ENCODE assay signal across 28 mouse cellular contexts in the genomic region with DNA sequence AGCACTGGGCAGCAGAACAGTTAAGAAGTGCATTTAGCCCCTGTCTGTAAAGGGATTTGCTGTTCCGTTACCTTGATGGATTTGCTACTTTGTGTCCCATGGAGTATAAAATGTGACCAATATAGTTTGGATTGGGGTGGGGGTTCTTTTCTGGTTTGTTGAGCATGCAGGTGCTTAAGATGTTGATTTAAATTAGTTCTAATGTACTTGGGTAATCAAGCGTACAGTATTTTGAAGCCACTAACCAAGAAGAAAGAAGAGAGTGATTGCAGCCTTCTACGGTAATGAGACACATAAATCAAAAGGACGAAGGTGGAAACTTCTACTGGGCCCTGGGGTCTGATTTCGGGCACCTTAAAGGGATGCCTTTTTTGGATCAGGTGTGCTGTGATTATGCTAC.
A peak's percentile ranks its signal among the peaks of the same experiment; 100 is the strongest.
DNase-seq lines count a peak whose midpoint lies in the region; ATAC-seq lines count a peak whose summit lies in the region.
"Had no signal": no experiment of that assay in that cellular context is flagged by ENCODE, and none has a peak within 500 bp of the region (broad histone marks: within the 10 kb centered on the region; RNA-seq: fewer than 3 reads in every experiment).

No protein-coding gene starts in this region.

- no peak overlapping the region for H3K9ac ChIP-seq in forebrain, embryonic 16.5 days (replicated peaks; ENCODE audit: low read depth, low read length)
- H3K9ac ChIP-seq in forebrain, embryonic 11.5 days (ENCODE audit: low read length), result no peak overlapping the region
- H3K9ac ChIP-seq in kidney, embryonic 15.5 days, result no peak overlapping the region
- no peak overlapping the region for H3K9ac ChIP-seq in hindbrain, embryonic 15.5 days
- no peak overlapping the region for H3K9ac ChIP-seq in stomach, embryonic 14.5 days (replicated peaks; ENCODE audit: low read depth, low read length)
- H3K9ac ChIP-seq: intestine, embryonic 15.5 days; limb, embryonic 12.5 days; liver, postnatal 0 days had no signal

- no peak for DNase-seq in forebrain, embryonic 11.5 days (ENCODE audit: low spot score)
- DNase-seq in kidney, adult 8-10 months, result no peak
- no peak for DNase-seq in cerebellum, postnatal 4 days (ENCODE audit: low spot score in 2 of 2)
- DNase-seq: adrenal gland, postnatal 36 days; cerebellum, adult 11 months; cerebellum, adult 9-11 months; gastrocnemius, adult 2 months; heart, postnatal 4 days; kidney, postnatal 25 days; liver, postnatal 0 days; right cerebral cortex, postnatal 14 days; thymus, postnatal 36 days had no signal

- no peaks in the 10 kb centered on the region for H3K9me3 ChIP-seq in forebrain, embryonic 16.5 days (ENCODE audit: control insufficient read depth, low read length)
- no peaks in the 10 kb centered on the region for H3K9me3 ChIP-seq in forebrain, embryonic 11.5 days (ENCODE audit: control insufficient read depth, low read length)
- no peaks in the 10 kb centered on the region for H3K9me3 ChIP-seq in kidney, embryonic 15.5 days (replicated peaks)
- H3K9me3 ChIP-seq in hindbrain, embryonic 15.5 days, result no peaks in the 10 kb centered on the region
- H3K9me3 ChIP-seq in stomach, embryonic 14.5 days (ENCODE audit: control insufficient read depth, low read depth, low read length), result no peaks in the 10 kb centered on the region
- H3K9me3 ChIP-seq: embryonic facial prominence, embryonic 10.5 days; heart, embryonic 10.5 days; intestine, embryonic 15.5 days; limb, embryonic 12.5 days; midbrain, embryonic 10.5 days had no signal

- H3K4me3 ChIP-seq in forebrain, embryonic 16.5 days (replicated peaks; ENCODE audit: low read length), result no peak overlapping the region
- H3K4me3 ChIP-seq in forebrain, embryonic 11.5 days (ENCODE audit: low read depth, low read length), result no peak overlapping the region
- no peak overlapping the region for H3K4me3 ChIP-seq in kidney, embryonic 15.5 days (replicated peaks)
- H3K4me3 ChIP-seq in hindbrain, embryonic 15.5 days, result no peak overlapping the region
- H3K4me3 ChIP-seq in stomach, embryonic 14.5 days (ENCODE audit: low read depth, low read length), result no peak overlapping the region
- H3K4me3 ChIP-seq: embryonic facial prominence, embryonic 10.5 days; gastrocnemius, adult 2 months; heart, embryonic 10.5 days; intestine, embryonic 15.5 days; layer of hippocampus, adult 2 months; limb, embryonic 12.5 days; midbrain, embryonic 10.5 days; myocyte had no signal

- H3K27ac ChIP-seq in forebrain, embryonic 16.5 days (ENCODE audit: low read length), result no peak overlapping the region
- no peak overlapping the region for H3K27ac ChIP-seq in forebrain, embryonic 11.5 days (ENCODE audit: low read depth, low read length)
- H3K27ac ChIP-seq in kidney, embryonic 15.5 days, result peak overlapping the region; percentile 67
- H3K27ac ChIP-seq in hindbrain, embryonic 15.5 days (replicated peaks), result no peak overlapping the region
- H3K27ac ChIP-seq in stomach, embryonic 14.5 days (ENCODE audit: low read length), result peak overlapping the region; percentile 21; the same call in 1 of the 2 replicates
- H3K27ac ChIP-seq: embryonic facial prominence, embryonic 10.5 days; gastrocnemius, adult 2 months; heart, embryonic 10.5 days; intestine, embryonic 15.5 days; layer of hippocampus, adult 2 months; limb, embryonic 12.5 days; macrophage; midbrain, embryonic 10.5 days had no signal

- peaks cover 3% of the 10 kb centered on the region; the same call in 1 of the 2 replicates for H3K4me1 ChIP-seq in forebrain, embryonic 16.5 days (replicated peaks; ENCODE audit: control insufficient read depth, insufficient read depth, low read length)
- H3K4me1 ChIP-seq in forebrain, embryonic 11.5 days (replicated peaks; ENCODE audit: control insufficient read depth, insufficient read depth, low read length), result no peaks in the 10 kb centered on the region
- H3K4me1 ChIP-seq in kidney, embryonic 15.5 days, result peaks cover 41% of the 10 kb centered on the region
- H3K4me1 ChIP-seq in hindbrain, embryonic 15.5 days (replicated peaks), result no peaks in the 10 kb centered on the region
- H3K4me1 ChIP-seq in stomach, embryonic 14.5 days (ENCODE audit: control insufficient read depth, insufficient read depth, low read length), result 0 out of 2 replicates have a peak, but pooled peaks cover 3% of the 10 kb centered on the region
- H3K4me1 ChIP-seq: heart, embryonic 10.5 days; intestine, embryonic 15.5 days; midbrain, embryonic 10.5 days had no signal

- 22% methylated on average over 5 of the region's 5 CpGs for WGBS in forebrain, embryonic 16.5 days
- 33% methylated on average over 5 of the region's 5 CpGs for WGBS in forebrain, embryonic 11.5 days
- 27% methylated on average over 5 of the region's 5 CpGs for WGBS in kidney, embryonic 15.5 days
- 37% methylated on average over 5 of the region's 5 CpGs for WGBS in hindbrain, embryonic 15.5 days
- 60% methylated on average over 5 of the region's 5 CpGs for WGBS in stomach, embryonic 14.5 days

- H3K27me3 ChIP-seq in forebrain, embryonic 16.5 days (replicated peaks; ENCODE audit: control insufficient read depth, insufficient read depth, low read length), result no peaks in the 10 kb centered on the region
- H3K27me3 ChIP-seq in forebrain, embryonic 11.5 days (ENCODE audit: control insufficient read depth, insufficient read depth, low read length), result no peaks in the 10 kb centered on the region
- H3K27me3 ChIP-seq in kidney, embryonic 15.5 days, result no peaks in the 10 kb centered on the region
- H3K27me3 ChIP-seq in hindbrain, embryonic 15.5 days, result no peaks in the 10 kb centered on the region
- no peaks in the 10 kb centered on the region for H3K27me3 ChIP-seq in stomach, embryonic 14.5 days (ENCODE audit: control insufficient read depth, insufficient read depth, low read length)
- H3K27me3 ChIP-seq: intestine, embryonic 15.5 days; limb, embryonic 12.5 days had no signal

- no peaks in the 10 kb centered on the region for H3K36me3 ChIP-seq in forebrain, embryonic 16.5 days (ENCODE audit: control insufficient read depth, insufficient read depth)
- H3K36me3 ChIP-seq in forebrain, embryonic 11.5 days (ENCODE audit: control insufficient read depth, insufficient read depth, low read length), result no peaks in the 10 kb centered on the region
- H3K36me3 ChIP-seq in kidney, embryonic 15.5 days, result no peaks in the 10 kb centered on the region
- no peaks in the 10 kb centered on the region for H3K36me3 ChIP-seq in hindbrain, embryonic 15.5 days
- H3K36me3 ChIP-seq in stomach, embryonic 14.5 days (ENCODE audit: control insufficient read depth, insufficient read depth, low read length), result no peaks in the 10 kb centered on the region
- H3K36me3 ChIP-seq: embryonic facial prominence, embryonic 10.5 days; intestine, embryonic 15.5 days; limb, embryonic 12.5 days; midbrain, embryonic 10.5 days had no signal

- 0 out of 2 replicates have a peak, but pooled peaks have one; percentile 19 for ATAC-seq in forebrain, embryonic 16.5 days
- ATAC-seq in forebrain, embryonic 11.5 days (replicated peaks; ENCODE audit: low FRiP score), result no peak
- peak; percentile 90 for ATAC-seq in kidney, embryonic 15.5 days (replicated peaks; ENCODE audit: low FRiP score)
- 0 out of 2 replicates have a peak, but pooled peaks have one; percentile 63 for ATAC-seq in hindbrain, embryonic 15.5 days (ENCODE audit: low FRiP score, low read depth)
- no peak for ATAC-seq in stomach, embryonic 14.5 days (ENCODE audit: insufficient number of reproducible peaks, insufficient read depth, low FRiP score, low read depth)
- ATAC-seq in erythroblast, adult 5-6 weeks (replicated peaks; ENCODE audit: low FRiP score, poor library complexity, severe bottlenecking), result no peak
- ATAC-seq: intestine, embryonic 15.5 days; liver, postnatal 0 days; lung, postnatal 0 days; midbrain, embryonic 16.5 days had no signal

- no peak overlapping the region for H3K4me2 ChIP-seq in forebrain, embryonic 16.5 days (ENCODE audit: low read length)
- H3K4me2 ChIP-seq in forebrain, embryonic 11.5 days (ENCODE audit: low read depth, low read length, severe bottlenecking), result no peak overlapping the region
- no peak overlapping the region for H3K4me2 ChIP-seq in kidney, embryonic 15.5 days
- H3K4me2 ChIP-seq in hindbrain, embryonic 15.5 days, result no peak overlapping the region
- H3K4me2 ChIP-seq in stomach, embryonic 14.5 days (replicated peaks; ENCODE audit: low read depth, low read length), result no peak overlapping the region
- H3K4me2 ChIP-seq: intestine, embryonic 15.5 days; limb, embryonic 12.5 days; liver, embryonic 11.5 days had no signal

Comparison
In these comparisons a context has a peak if more than half of its experiments do, and no peak if none do; other contexts are left out.
1. ATAC-seq: peak in forebrain, embryonic 16.5 days (single experiment), kidney, embryonic 15.5 days (single experiment) and hindbrain, embryonic 15.5 days (single experiment); none in forebrain, embryonic 11.5 days (single experiment), stomach, embryonic 14.5 days (single experiment) and erythroblast, adult 5-6 weeks (single experiment).
2. H3K27ac ChIP-seq: peak in kidney, embryonic 15.5 days (single experiment) and stomach, embryonic 14.5 days (single experiment); none in forebrain, embryonic 16.5 days (single experiment), forebrain, embryonic 11.5 days (single experiment) and hindbrain, embryonic 15.5 days (single experiment).